Mouse (Mus musculus) C2C12 (cell line): ENCODE data around the gene Il1rapl1.

Experiments used
- CEBPB ChIP-seq: IDR thresholded peaks from one replicate; pipeline ENCODE4 v1.6.1; 2011; ENCODE audit warnings: low read depth, mild to moderate bottlenecking, control low read depth, moderate library complexity
- CTCF ChIP-seq: IDR thresholded peaks from one replicate; pipeline ENCODE4 v1.5.1; 2011; ENCODE audit not compliant: control insufficient read depth, insufficient read depth, insufficient read length
- FOSL1 ChIP-seq: IDR thresholded peaks from one replicate; pipeline ENCODE4 v1.8.0; 2011; ENCODE audit warnings: mild to moderate bottlenecking, low read length; ENCODE audit not compliant: poor library complexity, insufficient read depth, severe bottlenecking
- MAX ChIP-seq: IDR thresholded peaks from one replicate; pipeline ENCODE4 v1.6.1; 2011; ENCODE audit warnings: mild to moderate bottlenecking, control low read depth
- MYOD1 ChIP-seq: IDR thresholded peaks from one replicate; pipeline ENCODE4 v1.6.1; 2011; ENCODE audit warnings: low read depth; ENCODE audit not compliant: control insufficient read depth, insufficient read length
- MYOG ChIP-seq: IDR thresholded peaks from one replicate; pipeline ENCODE4 v1.6.1; 2011; ENCODE audit not compliant: control insufficient read depth, insufficient read length; ENCODE audit errors: extremely low read depth
- USF1 ChIP-seq: IDR thresholded peaks from one replicate; pipeline ENCODE4 v1.6.1; 2011; ENCODE audit warnings: low read depth, mild to moderate bottlenecking, control low read depth, moderate library complexity

DNA sequence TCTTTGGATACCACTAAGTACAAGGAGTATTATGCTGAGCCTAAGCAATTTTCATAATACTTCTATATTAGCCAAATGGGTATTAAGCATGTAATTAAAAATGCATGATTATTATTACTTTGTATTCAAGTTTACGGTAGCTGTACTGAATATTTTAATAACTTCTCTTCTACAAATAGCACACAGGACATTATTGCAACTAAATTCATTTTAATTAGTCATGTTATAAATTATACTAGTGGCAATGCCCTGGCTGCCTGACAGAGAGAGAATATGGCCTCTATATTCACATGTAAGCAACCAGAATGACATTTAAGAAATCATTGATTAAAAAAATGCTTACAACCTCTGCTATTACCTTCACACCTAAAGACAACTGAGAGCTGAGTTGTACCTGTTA, 1160.8 kb downstream of the Il1rapl1 start:
- TF ChIP-seq CTCF (no peak), MYOG (no peak), MAX (no peak), CEBPB (no peak), FOSL1 (no peak), MYOD1 (no peak), USF1 (no peak)
